Mouse (Mus musculus): ENCODE measurements around the gene Arhgap11a. TPM values are rescaled to one million over a fixed set of nuclear protein-coding genes. Genes with fewer than 3 reads are reported as not detected.

The Arhgap11a gene
- polyA plus RNA-seq, 1 experiment from 2014 or later, result 3.4 TPM

DNA sequence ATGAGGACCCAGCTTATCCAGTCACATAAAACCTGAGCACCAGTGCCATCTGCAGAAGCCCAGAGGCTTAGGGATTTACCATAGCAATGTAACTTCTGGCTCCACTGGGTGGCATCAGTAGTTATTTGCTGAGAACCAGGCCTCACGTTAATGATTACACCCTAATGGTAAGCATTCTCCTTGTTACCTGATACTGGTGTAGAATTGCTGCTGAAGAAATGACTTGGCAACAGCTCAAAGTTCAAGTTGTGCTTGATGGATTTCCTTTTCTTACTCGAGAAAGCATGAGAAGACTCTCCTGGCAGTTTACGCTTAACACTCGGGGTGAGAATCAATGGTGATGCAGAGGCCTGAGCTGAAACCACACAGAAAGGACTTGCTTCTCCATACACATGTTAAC, 9.0 kb downstream of the Arhgap11a start:
- Histone ChIP-seq H3K4me3 (replicated peaks) (no peak overlapping the region), H3K9me3 (replicated peaks) (no peaks in the 10 kb centered on the region), H3K36me3 (no peaks in the 10 kb centered on the region), H3K9ac (replicated peaks) (no peak overlapping the region), H3K4me2 (no peak overlapping the region), H3K27me3 (replicated peaks) (no peaks in the 10 kb centered on the region), H3K27ac (replicated peaks) (no peak overlapping the region), H3K4me1 (no peaks in the 10 kb centered on the region)
- ATAC-seq (ENCODE audit: low FRiP score), result no peak
- 82% methylated on average over 4 of the region's 4 CpGs for WGBS

DNA sequence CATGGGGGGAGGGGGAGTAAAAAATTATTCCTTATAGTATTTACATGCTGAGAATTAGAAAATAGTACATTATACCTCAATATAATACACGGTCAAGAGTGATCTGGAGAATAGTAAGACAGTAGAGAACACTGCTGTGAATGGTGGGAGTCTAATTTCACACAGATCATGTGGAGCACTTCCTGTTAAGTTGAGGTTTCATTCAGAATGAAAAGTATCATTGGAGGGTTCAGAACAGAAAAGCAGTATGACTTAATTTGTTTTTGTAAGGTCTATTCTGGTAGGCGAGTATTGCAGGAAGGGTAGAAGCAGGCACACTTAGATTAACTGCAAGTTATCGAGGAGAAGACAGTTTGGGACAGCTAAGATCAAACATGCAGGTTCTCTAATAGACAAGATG, 13.2 kb downstream of the Arhgap11a start:
- no peaks in the 10 kb centered on the region for H3K36me3 ChIP-seq
- H3K4me3 ChIP-seq (replicated peaks), result no peak overlapping the region
- no peaks in the 10 kb centered on the region for H3K4me1 ChIP-seq
- 93% methylated on average over 3 of the region's 3 CpGs for WGBS
- no peak overlapping the region for H3K9ac ChIP-seq (replicated peaks)
- no peaks in the 10 kb centered on the region for H3K9me3 ChIP-seq (replicated peaks)
- H3K4me2 ChIP-seq, result no peak overlapping the region
- no peaks in the 10 kb centered on the region for H3K27me3 ChIP-seq (replicated peaks)
- no peak for ATAC-seq (ENCODE audit: low FRiP score)
- no peak overlapping the region for H3K27ac ChIP-seq (replicated peaks)

DNA sequence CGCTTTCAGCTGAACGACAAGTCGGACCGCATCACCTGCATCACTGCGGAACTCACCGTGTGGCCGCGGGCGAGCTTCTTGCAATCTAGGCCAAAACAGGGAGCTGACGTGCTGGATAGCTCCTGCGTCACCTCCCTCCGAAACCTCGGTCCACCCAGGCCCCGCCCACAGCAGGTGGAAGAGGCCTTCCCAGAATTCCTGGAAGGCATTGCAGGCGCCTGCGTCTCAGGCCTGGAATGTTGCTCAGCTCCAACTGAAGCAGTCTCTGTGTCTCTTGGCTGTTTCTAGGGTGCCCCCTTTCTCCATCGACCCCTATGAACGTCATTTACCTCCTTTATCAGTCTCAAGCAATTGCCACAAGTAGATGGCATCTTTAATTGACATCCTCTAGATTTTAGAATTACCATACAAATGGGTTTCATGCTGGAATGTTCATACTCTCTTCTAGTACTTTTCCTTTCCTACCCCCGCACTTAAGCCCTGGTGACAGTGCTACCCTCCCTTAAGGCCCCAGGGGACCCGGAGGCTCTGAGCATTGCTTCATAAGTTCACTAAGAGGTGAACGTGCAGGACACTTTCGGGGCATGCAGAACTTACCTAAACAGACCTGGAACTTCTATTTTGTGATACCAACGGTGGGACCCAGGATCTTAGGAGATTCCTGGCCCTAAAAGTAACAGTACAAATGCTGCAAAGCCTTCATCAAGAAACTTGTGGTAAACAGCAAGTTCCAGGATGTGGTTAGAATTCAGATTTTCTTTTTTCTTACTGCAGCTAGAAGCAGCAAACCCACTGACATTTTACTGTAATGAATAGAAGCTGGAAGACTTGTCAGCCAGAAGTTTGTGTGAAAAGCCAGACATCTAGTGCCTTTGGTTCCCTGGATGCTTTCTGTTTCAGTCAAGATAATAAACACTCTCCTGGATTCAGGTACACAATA, 19.2 kb downstream of the Arhgap11a start, which contains the start of gene Scg5:
Gene Scg5, minus strand, starts transcription at position 179 of the 940 bp plus-strand sequence.
- H3K27me3 ChIP-seq (replicated peaks), result no peaks in the 10 kb centered on the region
- H3K4me1 ChIP-seq, result peaks cover 44% of the 10 kb centered on the region
- peak; percentile 95 for ATAC-seq (ENCODE audit: low FRiP score)
- WGBS, result 9% methylated on average over 23 of the region's 23 CpGs
- H3K27ac ChIP-seq (replicated peaks), result peak within 1 kb of the TSS; percentile 96
- H3K4me2 ChIP-seq, result peak within 1 kb of the TSS; percentile 60
- peak within 1 kb of the TSS; percentile 65 for H3K9ac ChIP-seq (replicated peaks)
- H3K36me3 ChIP-seq, result no peaks in the 10 kb centered on the region
- H3K9me3 ChIP-seq (replicated peaks), result no peaks in the 10 kb centered on the region
- peak within 1 kb of the TSS; percentile 59 for H3K4me3 ChIP-seq (replicated peaks)

DNA sequence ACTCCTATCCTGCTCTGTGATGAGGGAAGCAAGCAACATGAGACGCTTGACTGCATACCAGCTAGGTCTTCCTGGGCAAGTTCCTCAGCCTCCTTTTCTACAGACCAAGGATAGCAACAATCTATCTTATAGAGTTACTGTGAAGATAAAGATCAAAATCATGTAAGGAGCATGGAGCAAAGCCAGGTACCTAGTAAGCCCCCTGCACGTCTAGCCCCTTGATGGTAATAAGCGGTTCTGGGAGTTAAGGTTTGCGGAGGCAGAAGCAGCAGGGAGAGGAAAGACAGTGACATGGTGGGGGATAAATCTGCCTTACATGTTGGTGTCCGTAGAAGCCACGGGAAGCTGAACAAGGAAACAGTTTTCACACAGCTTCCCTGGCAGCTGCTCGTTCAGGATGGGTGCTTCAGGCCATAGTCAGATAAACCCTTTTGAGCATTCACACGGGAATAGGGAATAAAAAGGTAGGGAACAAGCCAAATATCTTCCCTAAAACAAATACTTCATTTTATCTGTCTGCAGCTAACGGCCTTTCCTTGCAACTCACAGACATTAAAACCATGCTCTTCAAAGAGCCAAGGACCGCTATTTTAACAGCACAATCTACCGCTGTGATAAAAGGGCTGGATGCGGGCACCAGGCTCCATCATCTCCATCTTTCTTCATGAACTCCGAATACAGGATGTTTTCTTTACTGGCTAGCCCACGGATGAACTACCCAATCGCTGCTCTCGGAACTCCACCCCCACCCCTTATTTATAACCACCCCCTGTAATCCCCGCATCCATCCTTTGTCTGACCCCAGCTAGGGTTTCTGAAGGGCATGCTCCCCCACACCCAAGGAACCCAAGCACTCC, 20.1 kb downstream of the Arhgap11a start:
- peak; percentile 94 for ATAC-seq (ENCODE audit: low FRiP score)
- Histone ChIP-seq H3K9ac (replicated peaks) (peak overlapping the region; percentile 65), H3K4me1 (peaks cover 44% of the 10 kb centered on the region), H3K9me3 (replicated peaks) (no peaks in the 10 kb centered on the region), H3K4me3 (replicated peaks) (peak overlapping the region; percentile 59), H3K27me3 (replicated peaks) (no peaks in the 10 kb centered on the region), H3K27ac (replicated peaks) (peak overlapping the region; percentile 96), H3K36me3 (no peaks in the 10 kb centered on the region), H3K4me2 (peak overlapping the region; percentile 60)
- WGBS, result 6% methylated on average over 17 of the region's 17 CpGs

DNA sequence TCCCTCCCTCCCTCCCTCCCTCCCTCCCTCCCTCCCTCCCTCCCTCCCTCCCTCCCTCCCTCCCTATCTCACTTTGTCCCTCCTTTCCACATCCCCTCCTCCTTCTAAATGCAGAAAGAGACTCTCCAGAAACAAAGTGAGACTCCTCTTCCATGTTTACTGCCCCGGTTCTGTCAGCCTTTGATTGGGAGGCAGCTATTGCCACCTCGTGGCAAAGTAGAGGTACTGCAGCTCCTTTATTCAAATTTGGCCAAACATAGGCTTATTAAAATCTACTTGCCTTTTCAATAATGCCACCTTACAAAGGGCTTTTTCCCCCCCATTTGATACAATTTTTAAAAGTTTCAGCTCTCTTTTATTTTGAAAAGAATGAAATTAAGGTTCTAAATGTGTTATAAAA, 24.6 kb downstream of the Arhgap11a start:
- H3K4me2 ChIP-seq, result no peak overlapping the region
- H3K4me3 ChIP-seq (replicated peaks), result no peak overlapping the region
- peaks cover 17% of the 10 kb centered on the region; the same call in 1 of the 2 replicates for H3K36me3 ChIP-seq
- H3K27ac ChIP-seq (replicated peaks), result no peak overlapping the region
- 0% methylated on average over 2 of the region's 2 CpGs for WGBS
- H3K4me1 ChIP-seq, result peaks cover 37% of the 10 kb centered on the region
- ATAC-seq (ENCODE audit: low FRiP score), result no peak
- no peaks in the 10 kb centered on the region for H3K9me3 ChIP-seq (replicated peaks)
- H3K9ac ChIP-seq (replicated peaks), result no peak overlapping the region
- no peaks in the 10 kb centered on the region for H3K27me3 ChIP-seq (replicated peaks)

GRCm38 (mm10) chr2:113822367-113822766, 26.1 kb downstream of the Arhgap11a start:
- ATAC-seq (ENCODE audit: low FRiP score), result no peak
- H3K9ac ChIP-seq (replicated peaks), result no peak overlapping the region
- peaks cover 36% of the 10 kb centered on the region for H3K4me1 ChIP-seq
- no peak overlapping the region for H3K27ac ChIP-seq (replicated peaks)
- WGBS, result 97% methylated on average over 8 of the region's 8 CpGs
- H3K9me3 ChIP-seq (replicated peaks), result no peaks in the 10 kb centered on the region
- H3K4me2 ChIP-seq, result no peak overlapping the region
- H3K4me3 ChIP-seq (replicated peaks), result no peak overlapping the region
- H3K27me3 ChIP-seq (replicated peaks), result no peaks in the 10 kb centered on the region
- peaks cover 19% of the 10 kb centered on the region for H3K36me3 ChIP-seq

DNA sequence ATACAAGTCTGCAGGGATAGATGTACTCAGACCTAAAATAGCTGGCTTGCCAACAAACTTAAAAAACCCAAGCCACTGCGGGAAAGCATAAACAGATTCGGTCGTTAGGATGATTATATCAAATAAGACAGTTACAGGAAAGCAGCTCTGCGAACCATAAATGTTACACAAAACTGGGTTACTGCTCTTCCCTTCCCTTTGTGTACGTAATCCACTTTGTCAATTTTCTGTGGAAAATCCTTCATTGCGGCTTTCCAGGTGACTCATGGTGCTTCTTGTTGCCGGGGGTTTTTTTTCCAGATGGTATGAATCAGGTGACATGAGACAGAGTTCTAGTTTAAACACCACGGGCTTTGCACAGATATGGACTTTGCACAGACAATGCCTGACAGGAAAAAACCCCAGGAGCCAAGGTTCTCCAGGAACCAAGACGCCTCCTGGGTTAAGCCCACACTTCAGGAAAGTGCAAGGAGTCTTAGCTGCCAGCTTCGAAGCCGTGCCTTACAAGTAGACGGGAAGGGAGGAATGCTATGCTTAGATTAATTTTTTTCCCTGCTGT, 27.2 kb downstream of the Arhgap11a start:
- H3K27me3 ChIP-seq (replicated peaks), result no peaks in the 10 kb centered on the region
- no peak overlapping the region for H3K27ac ChIP-seq (replicated peaks)
- H3K9me3 ChIP-seq (replicated peaks), result no peaks in the 10 kb centered on the region
- peaks cover 25% of the 10 kb centered on the region for H3K36me3 ChIP-seq
- 85% methylated on average over 12 of the region's 12 CpGs for WGBS
- no peak overlapping the region for H3K9ac ChIP-seq (replicated peaks)
- H3K4me2 ChIP-seq, result no peak overlapping the region
- H3K4me1 ChIP-seq, result peaks cover 24% of the 10 kb centered on the region
- no peak overlapping the region for H3K4me3 ChIP-seq (replicated peaks)
- ATAC-seq (ENCODE audit: low FRiP score), result no peak

GRCm38 (mm10) chr2:113820117-113820516, 28.3 kb downstream of the Arhgap11a start:
- H3K9ac ChIP-seq (replicated peaks), result no peak overlapping the region
- peaks cover 25% of the 10 kb centered on the region for H3K36me3 ChIP-seq
- no peak overlapping the region for H3K4me2 ChIP-seq
- no peak overlapping the region for H3K27ac ChIP-seq (replicated peaks)
- peaks cover 13% of the 10 kb centered on the region for H3K4me1 ChIP-seq
- no peaks in the 10 kb centered on the region for H3K27me3 ChIP-seq (replicated peaks)
- no peak for ATAC-seq (ENCODE audit: low FRiP score)
- 93% methylated on average over 15 of the region's 15 CpGs for WGBS
- H3K4me3 ChIP-seq (replicated peaks), result no peak overlapping the region
- H3K9me3 ChIP-seq (replicated peaks), result no peaks in the 10 kb centered on the region

DNA sequence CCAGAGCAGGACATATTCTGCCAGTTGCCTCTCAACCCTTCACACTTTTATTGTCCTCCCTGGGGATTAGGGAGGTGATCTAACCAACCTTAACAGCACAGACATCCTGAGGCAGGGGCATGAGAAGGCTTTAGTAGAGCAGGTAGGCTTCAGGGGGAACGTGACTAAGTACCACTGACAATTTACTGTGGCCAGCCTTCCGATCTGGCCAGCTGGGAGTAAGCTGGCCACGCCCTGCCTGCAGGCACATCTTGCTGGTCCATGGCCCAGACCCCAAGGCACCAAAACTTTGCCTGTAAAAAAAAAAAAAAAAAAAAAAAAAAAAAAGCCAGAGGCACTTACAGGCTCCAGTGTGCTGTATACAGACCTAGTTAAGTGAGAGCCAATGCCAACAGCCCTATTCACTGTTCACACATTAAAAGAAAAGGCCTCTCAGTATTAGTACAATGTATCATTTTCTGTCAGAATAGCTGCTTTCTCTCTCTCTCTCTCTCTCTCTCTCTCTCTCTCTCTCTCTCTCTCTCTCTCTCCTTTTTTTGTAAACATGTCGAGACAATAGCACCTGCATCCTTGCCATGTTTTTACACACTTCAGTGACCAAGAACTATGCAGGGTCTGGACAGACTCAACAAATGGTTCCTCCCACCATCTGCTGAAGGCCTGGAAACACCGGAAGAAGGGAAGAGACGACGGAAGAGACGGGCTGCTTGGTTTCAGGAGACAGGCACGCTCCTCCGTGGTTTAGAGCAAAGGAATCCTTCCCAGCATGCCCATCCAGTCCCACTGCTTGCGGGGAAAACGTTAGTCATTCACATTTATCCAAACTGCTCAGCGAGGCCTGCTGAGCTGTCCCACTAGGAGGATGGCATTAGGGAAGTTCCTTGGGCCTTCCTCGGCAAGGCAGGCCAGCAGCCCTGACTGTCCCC, 30.5 kb downstream of the Arhgap11a start:
- Histone ChIP-seq H3K4me2 (no peak overlapping the region), H3K9ac (replicated peaks) (no peak overlapping the region), H3K27me3 (replicated peaks) (no peaks in the 10 kb centered on the region), H3K4me1 (peaks cover 5% of the 10 kb centered on the region; the same call in 1 of the 2 replicates), H3K36me3 (peaks cover 25% of the 10 kb centered on the region), H3K27ac (replicated peaks) (no peak overlapping the region), H3K9me3 (replicated peaks) (no peaks in the 10 kb centered on the region), H3K4me3 (replicated peaks) (no peak overlapping the region)
- peak; percentile 50; the same call in 1 of the 2 replicates for ATAC-seq (ENCODE audit: low FRiP score)
- 69% methylated on average over 14 of the region's 14 CpGs for WGBS

- peaks cover 2% of the 10 kb centered on the region; the same call in 1 of the 2 replicates for H3K36me3 ChIP-seq
- H3K4me3 ChIP-seq (replicated peaks), result no peak overlapping the region
- no peak for ATAC-seq (ENCODE audit: low FRiP score)
- H3K27ac ChIP-seq (replicated peaks), result no peak overlapping the region
- H3K9ac ChIP-seq (replicated peaks), result no peak overlapping the region
- H3K27me3 ChIP-seq (replicated peaks), result no peaks in the 10 kb centered on the region
- H3K4me2 ChIP-seq, result no peak overlapping the region
- H3K4me1 ChIP-seq, result no peaks in the 10 kb centered on the region
- WGBS, result 34% methylated on average over 9 of the region's 9 CpGs
- no peaks in the 10 kb centered on the region for H3K9me3 ChIP-seq (replicated peaks)
Measured at GRCm38 (mm10) chr2:113807640-113808039, 40.8 kb downstream of the Arhgap11a start.

Data from neural tube, embryonic 15.5 days (tissue).